Mouse (Mus musculus): ENCODE measurements around the gene Megf9.

The Megf9 gene

GRCm38 (mm10) chr4:70534891-70535269 is at the start of gene Megf9:
Megf9 (minus strand) TSS chr4:70534995.
- DNase-seq (ENCODE audit: low spot score), result peak; percentile 98

DNA sequence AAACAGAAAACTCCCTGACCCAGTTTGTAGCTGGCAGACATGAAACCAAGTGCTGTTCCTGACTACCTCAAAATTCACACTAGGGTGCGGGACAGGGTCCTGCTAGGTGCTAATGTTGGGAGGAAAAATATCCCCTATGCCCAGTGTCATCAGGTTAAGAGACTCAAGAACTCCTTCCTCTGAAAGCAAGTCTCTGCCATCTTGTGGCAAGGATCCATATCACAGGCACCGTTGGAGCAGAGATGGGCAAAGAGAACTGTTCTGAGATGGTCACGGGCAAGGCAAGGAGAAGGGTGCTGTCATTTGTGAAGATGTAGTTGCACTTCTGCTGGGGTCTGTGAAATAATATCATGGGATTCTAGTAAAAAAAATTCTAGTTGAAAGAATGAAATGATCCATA is 44.9 kb upstream of the Megf9 start:
- DNase-seq (ENCODE audit: low spot score), result peak; percentile 57

DNA sequence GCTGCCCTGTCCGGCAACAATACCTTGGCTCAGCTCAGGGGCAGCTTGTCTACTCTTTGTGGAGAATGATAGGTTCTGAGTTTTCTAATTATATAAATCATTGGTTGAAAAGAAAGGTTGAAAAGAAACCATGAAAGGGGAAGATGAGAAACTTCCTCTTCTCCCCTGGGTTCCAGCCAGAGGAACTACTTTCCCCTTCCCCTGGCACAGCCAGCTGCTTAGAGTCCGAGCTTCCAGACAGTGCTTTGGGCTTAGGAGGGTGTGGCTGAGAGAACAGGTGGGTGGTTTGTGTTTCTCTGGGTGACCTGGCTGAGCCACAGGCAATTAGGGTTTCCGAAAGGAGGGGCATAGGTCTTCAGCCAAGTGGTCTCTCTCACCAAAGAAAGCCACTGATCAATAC is 43.5 kb upstream of the Megf9 start:
- no peak for DNase-seq (ENCODE audit: low spot score)

GRCm38 (mm10) chr4:70576096-70576495 is 41.3 kb upstream of the Megf9 start:
- no peak for DNase-seq (ENCODE audit: low spot score)

DNA sequence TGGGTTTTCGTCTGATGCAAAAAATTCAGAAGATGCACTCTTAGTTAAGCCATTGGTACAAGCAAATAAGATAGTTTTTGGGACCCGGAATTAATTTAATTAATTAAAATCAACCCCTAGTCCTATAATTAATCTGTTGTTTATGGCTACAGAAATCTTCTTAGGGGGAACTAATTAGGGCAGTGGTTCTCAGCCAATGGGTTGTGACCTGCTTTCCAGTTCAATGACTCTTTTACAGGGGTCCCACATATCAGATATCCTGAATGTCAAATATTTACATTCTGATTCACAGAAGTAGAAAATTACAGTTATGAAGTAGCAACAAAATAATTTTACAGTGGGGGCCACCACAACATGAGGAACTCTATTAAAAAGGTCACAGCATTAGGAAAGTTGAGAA is 39.1 kb upstream of the Megf9 start:
- DNase-seq (ENCODE audit: low spot score), result no peak

- DNase-seq (ENCODE audit: low spot score), result no peak
Measured at GRCm38 (mm10) chr4:70553888-70554287, 19.1 kb upstream of the Megf9 start.

- no peak for DNase-seq (ENCODE audit: low spot score)
Measured at GRCm38 (mm10) chr4:70553230-70553797, 18.5 kb upstream of the Megf9 start.

- no peak for DNase-seq (ENCODE audit: low spot score)
Measured at GRCm38 (mm10) chr4:70552120-70552519, 17.3 kb upstream of the Megf9 start.

GRCm38 (mm10) chr4:70547411-70548148 is 12.8 kb upstream of the Megf9 start:
- no peak for DNase-seq (ENCODE audit: low spot score)

DNA sequence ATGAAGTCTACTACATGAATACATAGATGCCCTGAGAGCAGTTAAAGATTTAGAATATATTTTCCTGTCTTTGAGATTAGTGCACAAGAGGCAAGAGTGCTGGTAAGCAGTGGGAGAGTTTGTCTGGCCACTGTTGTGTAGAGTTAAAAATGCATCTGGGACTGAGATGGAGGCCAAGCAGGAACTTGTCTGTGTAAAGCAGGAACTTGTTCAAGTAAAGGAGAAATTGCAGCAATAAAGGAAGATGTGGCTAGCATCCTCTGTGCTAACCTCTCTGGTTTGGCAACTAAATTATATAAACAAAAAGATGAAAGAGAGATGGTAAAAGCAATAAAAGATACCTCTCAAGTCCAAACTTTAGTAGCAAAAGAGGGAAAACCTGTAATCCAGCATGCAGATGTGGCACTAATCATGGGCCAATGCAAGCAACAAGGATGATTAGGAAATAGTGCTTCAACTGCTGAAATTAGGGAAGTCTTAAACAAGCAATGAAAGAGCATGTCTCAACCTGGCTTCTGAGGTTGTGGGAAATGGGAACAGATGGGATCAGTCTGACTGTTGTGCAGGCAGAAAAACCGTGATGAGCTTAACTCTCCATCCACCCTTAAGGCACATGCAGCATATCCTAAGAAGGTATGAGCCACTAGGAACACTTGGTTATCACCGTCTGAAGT is 11.2 kb upstream of the Megf9 start:
- DNase-seq (ENCODE audit: low spot score), result no peak

- peak; percentile 67 for DNase-seq (ENCODE audit: low spot score)
Measured at GRCm38 (mm10) chr4:70544390-70544789, 9.6 kb upstream of the Megf9 start.

- no peak for DNase-seq (ENCODE audit: low spot score)
Measured at GRCm38 (mm10) chr4:70542387-70542786, 7.6 kb upstream of the Megf9 start.

- no peak for DNase-seq (ENCODE audit: low spot score)
Measured at GRCm38 (mm10) chr4:70540743-70541142, 5.9 kb upstream of the Megf9 start.

- no peak for DNase-seq (ENCODE audit: low spot score)
Measured at GRCm38 (mm10) chr4:70536661-70537580, 2.1 kb upstream of the Megf9 start.

DNA sequence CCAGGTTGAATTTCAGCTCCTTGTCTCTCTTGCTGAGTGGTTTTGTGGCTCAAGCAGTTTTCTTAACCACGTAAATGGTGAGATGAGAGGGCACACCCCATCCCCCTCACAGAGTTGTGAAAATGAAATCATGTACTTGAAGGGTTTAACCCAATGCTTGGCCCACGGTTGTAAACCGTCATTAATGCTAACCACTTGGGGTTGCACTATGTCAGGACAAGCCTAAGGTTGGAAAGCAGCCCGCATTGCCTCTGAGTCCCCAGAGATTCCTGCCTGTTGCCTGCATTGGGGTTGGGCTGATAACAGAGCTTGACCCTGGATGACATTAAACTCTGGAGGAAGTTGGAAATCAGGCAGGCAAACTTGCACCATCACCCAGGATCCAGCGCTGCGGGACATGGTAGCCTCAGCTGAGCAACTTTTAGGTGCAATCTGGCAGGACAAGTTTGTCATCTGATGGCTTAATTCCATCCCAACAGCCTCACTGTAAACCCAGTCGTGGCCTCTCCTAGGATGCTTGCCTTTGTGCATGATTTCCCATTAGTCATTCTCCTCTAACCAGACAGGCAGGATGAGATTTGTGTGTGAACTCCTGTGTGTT is 1.0 kb upstream of the Megf9 start:
- peak; percentile 62 for DNase-seq (ENCODE audit: low spot score)

- DNase-seq (ENCODE audit: low spot score), result no peak
Measured at GRCm38 (mm10) chr4:70535289-70535688, 494 bp upstream of the Megf9 start.

DNA sequence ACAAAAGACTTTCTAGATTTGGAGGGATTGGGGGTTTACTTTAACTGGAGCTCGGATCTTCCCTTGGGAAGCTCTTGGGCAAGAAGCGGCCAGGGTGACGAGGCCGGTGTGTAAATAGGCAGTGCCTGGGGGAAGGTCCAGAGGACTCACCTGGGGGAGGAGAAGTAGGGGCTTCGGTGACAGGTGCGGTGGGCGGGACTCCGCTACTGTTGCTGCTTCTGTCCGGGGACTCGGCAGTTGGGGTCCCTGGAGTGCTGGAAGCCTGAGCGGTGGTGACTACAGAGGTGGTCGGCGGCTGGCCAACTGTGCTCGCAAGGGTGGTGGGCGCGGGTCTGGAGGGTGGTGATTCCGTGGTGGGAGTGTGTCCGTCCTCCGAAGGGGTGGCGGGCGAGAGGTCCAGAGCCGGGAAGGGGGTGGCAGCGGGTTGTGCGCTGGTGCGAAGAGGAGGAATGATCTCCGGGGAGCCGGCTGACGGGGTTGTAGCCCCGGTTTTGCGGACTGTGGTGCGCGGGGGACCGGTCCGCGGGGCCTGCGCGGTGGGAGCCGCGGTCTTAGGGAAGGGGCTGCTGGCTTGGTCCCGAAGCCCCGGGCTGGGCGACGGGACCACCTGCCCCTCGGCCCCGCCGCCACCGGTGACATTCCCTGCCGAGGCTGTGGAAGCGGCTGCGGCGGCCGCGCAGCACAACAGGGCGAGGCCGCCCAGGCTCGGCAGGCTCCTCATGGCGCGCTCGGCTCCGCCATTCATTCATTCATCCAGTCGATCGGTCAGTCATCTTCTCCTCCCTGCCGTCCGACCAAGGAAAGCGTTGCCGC is 511 bp downstream of the Megf9 start:
- no peak for DNase-seq (ENCODE audit: low spot score)

DNA sequence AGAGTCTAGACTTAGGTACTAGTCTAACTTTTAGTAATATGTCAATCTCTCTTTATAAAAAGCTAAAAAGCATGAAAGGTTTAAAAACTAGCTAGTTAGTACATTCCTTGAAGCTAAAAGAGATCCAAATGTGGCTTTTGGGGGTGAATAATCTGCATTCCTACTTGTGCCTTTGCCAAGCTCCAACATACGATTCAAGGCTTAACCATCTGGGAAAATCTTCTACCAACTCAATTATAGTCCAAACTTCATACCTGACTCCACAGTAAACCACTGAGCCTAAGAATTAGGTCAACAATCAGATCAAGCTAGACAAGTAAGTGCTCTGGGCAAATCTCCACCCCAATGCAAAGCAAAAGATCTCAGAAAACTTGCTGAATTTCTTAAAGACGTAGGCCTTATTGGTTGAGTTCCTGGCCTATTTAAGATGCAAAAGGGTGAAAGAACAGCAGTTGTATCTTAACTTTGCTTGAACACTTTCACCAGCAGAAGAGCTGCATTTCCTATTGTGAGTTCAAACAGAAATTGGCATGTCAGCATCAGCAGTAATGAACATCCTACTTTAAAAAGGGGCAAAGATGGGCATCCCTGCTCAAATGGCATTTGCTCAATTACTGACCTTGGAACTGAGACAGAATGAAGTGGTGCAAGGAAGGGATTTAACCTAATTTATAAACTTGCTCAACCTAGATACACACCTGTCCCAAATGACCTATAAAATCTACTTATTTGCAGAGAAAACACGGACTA is 1.6 kb downstream of the Megf9 start:
- DNase-seq (ENCODE audit: low spot score), result no peak

DNA sequence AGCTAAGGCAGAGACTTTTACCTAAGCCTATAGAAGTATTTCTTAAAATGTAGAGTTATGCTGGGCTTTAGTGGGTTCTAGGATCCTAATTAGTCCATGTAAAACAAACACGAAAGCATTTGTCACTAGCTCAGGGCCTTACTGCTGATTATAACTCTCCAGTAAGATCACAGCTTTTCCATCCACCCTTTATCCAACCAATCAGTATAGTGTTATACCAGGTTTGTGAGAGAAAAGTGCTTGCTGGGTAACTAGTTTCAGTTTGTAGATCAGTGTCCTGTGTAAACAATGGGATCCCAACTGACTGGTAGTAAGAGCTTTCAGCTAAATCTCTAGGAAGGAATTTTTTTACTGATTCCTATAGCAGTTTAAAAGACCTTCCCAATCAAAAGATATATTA is 3.8 kb downstream of the Megf9 start:
- DNase-seq (ENCODE audit: low spot score), result no peak

DNA sequence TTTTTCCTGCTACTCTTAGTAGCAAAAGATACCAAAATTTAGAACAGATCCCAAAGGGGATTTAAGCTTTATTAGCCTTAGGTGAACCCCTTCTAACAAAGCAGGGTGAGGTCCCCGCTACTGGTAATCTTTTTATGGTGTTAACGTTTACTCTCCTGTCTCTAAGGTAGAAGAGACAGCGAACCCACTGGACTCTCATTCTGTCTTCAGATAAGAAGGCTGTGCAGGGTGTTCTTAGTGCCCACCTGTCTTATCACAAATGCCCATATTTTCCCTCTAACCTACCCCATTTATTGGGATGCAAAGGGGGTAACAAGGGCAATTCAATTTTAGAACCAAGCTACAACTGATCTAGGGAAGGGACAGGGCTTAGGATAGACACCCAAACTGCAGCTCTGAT is 6.2 kb downstream of the Megf9 start:
- no peak for DNase-seq (ENCODE audit: low spot score)
